Mouse (Mus musculus): ENCODE data around the gene Ankrd6.
A peak's percentile ranks its signal among the peaks of the same experiment; 100 is the strongest.
"Not testable (repeated sequence)": the region's sequence is repeated elsewhere in the genome, so short reads cannot be mapped to it uniquely, and the experiment has no call there.

The Ankrd6 gene

GRCm38 (mm10) chr4:32950356-32951034, at the start of gene Ankrd6:
TSS of gene Ankrd6 (minus strand) at chr4:32950841.
- no peak for DNase-seq (ENCODE audit: extremely low spot score, low read depth, low spot score)

GRCm38 (mm10) chr4:32998996-32999395, 48.4 kb upstream of the Ankrd6 start:
- DNase-seq (ENCODE audit: extremely low spot score, low read depth, low spot score), result no peak

GRCm38 (mm10) chr4:32997571-32997970, 46.9 kb upstream of the Ankrd6 start:
- no peak for DNase-seq (ENCODE audit: extremely low spot score, low read depth, low spot score)

GRCm38 (mm10) chr4:32996083-32996482, 45.4 kb upstream of the Ankrd6 start:
- DNase-seq (ENCODE audit: extremely low spot score, low read depth, low spot score), result no peak

GRCm38 (mm10) chr4:32994168-32994567, 43.5 kb upstream of the Ankrd6 start:
- no peak for DNase-seq (ENCODE audit: extremely low spot score, low read depth, low spot score)

- no peak for DNase-seq (ENCODE audit: extremely low spot score, low read depth, low spot score)
These were observed 38.7 kb upstream of the Ankrd6 start for GRCm38 (mm10) chr4:32989346-32989745.

- DNase-seq (ENCODE audit: extremely low spot score, low read depth, low spot score), result no peak
These were observed 36.4 kb upstream of the Ankrd6 start for GRCm38 (mm10) chr4:32987006-32987405.

GRCm38 (mm10) chr4:32985684-32986083, 35.0 kb upstream of the Ankrd6 start:
- DNase-seq (ENCODE audit: extremely low spot score, low read depth, low spot score), result no peak

GRCm38 (mm10) chr4:32984801-32985675, 34.4 kb upstream of the Ankrd6 start:
- peak; percentile 37 for DNase-seq (ENCODE audit: extremely low spot score, low read depth, low spot score)

GRCm38 (mm10) chr4:32984242-32984641, 33.6 kb upstream of the Ankrd6 start:
- DNase-seq (ENCODE audit: extremely low spot score, low read depth, low spot score), result peak; percentile 42

- DNase-seq (ENCODE audit: extremely low spot score, low read depth, low spot score), result no peak
These were observed 32.8 kb upstream of the Ankrd6 start for GRCm38 (mm10) chr4:32983176-32984155.

- peak; percentile 46 for DNase-seq (ENCODE audit: extremely low spot score, low read depth, low spot score)
These were observed 32.1 kb upstream of the Ankrd6 start, which contains the start of gene Rragd for GRCm38 (mm10) chr4:32982716-32983175. TSS of gene Rragd (plus strand) at chr4:32983037.

- no peak for DNase-seq (ENCODE audit: extremely low spot score, low read depth, low spot score)
These were observed 31.5 kb upstream of the Ankrd6 start for GRCm38 (mm10) chr4:32982041-32982715.

- DNase-seq (ENCODE audit: extremely low spot score, low read depth, low spot score), result no peak
These were observed 31.0 kb upstream of the Ankrd6 start for GRCm38 (mm10) chr4:32981617-32982016.

- no peak for DNase-seq (ENCODE audit: extremely low spot score, low read depth, low spot score)
These were observed 29.4 kb upstream of the Ankrd6 start for GRCm38 (mm10) chr4:32980061-32980460.

- no peak for DNase-seq (ENCODE audit: extremely low spot score, low read depth, low spot score)
These were observed 26.7 kb upstream of the Ankrd6 start for GRCm38 (mm10) chr4:32977331-32977730.

- not testable (repeated sequence) for DNase-seq (ENCODE audit: extremely low spot score, low read depth, low spot score)
These were observed 14.0 kb upstream of the Ankrd6 start for GRCm38 (mm10) chr4:32964619-32965018.

- no peak for DNase-seq (ENCODE audit: extremely low spot score, low read depth, low spot score)
These were observed 10.8 kb upstream of the Ankrd6 start for GRCm38 (mm10) chr4:32961394-32961793.

- DNase-seq (ENCODE audit: extremely low spot score, low read depth, low spot score), result no peak
These were observed 5.8 kb upstream of the Ankrd6 start for GRCm38 (mm10) chr4:32956423-32956822.

- no peak for DNase-seq (ENCODE audit: extremely low spot score, low read depth, low spot score)
These were observed 2.0 kb upstream of the Ankrd6 start for GRCm38 (mm10) chr4:32952681-32953080.
